Mouse (Mus musculus): ENCODE data around the gene Sox5. TPM values are rescaled to one million over a fixed set of nuclear protein-coding genes. Genes with fewer than 3 reads are reported as not detected.
"Not testable (repeated sequence)": the region's sequence is repeated elsewhere in the genome, so short reads cannot be mapped to it uniquely, and the experiment has no call there.

Gene Sox5
- polyA plus RNA-seq, 1 experiment from 2014 or later = 54.7 TPM

GRCm38 (mm10) chr6:144195934-144196333, 585.8 kb downstream of the Sox5 start:
- Histone ChIP-seq H3K4me2 (ENCODE audit: low read depth, severe bottlenecking) (no peak overlapping the region), H3K27me3 (ENCODE audit: control insufficient read depth, insufficient read depth, low read length) (no peaks in the 10 kb centered on the region), H3K9me3 (ENCODE audit: control insufficient read depth, low read length) (peaks cover 3% of the 10 kb centered on the region; the same call in 1 of the 2 replicates), H3K4me1 (ENCODE audit: control insufficient read depth, insufficient read depth, low read length) (no peaks in the 10 kb centered on the region), H3K36me3 (ENCODE audit: control insufficient read depth, insufficient read depth, low read length) (no peaks in the 10 kb centered on the region), H3K4me3 (ENCODE audit: low read depth, low read length) (no peak overlapping the region), H3K27ac (replicated peaks; ENCODE audit: low read depth, low read length) (no peak overlapping the region), H3K9ac (ENCODE audit: low read length) (no peak overlapping the region)
- ATAC-seq (ENCODE audit: insufficient number of reproducible peaks, low FRiP score, low TSS enrichment, low read depth) (no peak), DNase-seq (ENCODE audit: low spot score) (no peak)
- whole genome bisulfite sequencing = 90% methylated on average over 14 of the region's 14 CpGs

DNA sequence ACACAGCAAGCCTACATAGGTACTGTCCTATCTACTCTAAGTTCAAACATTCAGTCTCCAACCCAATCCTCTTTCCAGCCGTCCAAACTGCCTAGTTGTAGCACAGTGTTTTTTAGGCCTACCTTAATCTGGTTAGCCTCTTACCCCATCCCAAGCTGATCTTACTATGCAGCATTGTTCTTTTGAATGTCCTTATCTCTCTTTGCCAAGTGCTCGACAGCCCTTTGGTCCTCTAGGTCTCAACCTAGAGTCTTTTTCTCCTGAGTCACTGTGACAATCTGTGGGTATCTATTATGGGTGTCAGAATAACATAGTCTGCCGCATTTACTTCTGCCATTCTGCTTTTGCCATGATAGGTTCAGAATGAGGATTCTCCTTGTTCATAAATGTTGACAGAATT, 598.7 kb downstream of the Sox5 start:
- Histone ChIP-seq H3K4me3 (ENCODE audit: low read depth, low read length) (no peak overlapping the region), H3K4me1 (ENCODE audit: control insufficient read depth, insufficient read depth, low read length) (peaks cover 12% of the 10 kb centered on the region), H3K4me2 (ENCODE audit: low read depth, severe bottlenecking) (no peak overlapping the region), H3K27ac (replicated peaks; ENCODE audit: low read depth, low read length) (no peak overlapping the region), H3K9me3 (ENCODE audit: control insufficient read depth, low read length) (no peaks in the 10 kb centered on the region), H3K36me3 (ENCODE audit: control insufficient read depth, insufficient read depth, low read length) (no peaks in the 10 kb centered on the region), H3K9ac (ENCODE audit: low read length) (no peak overlapping the region), H3K27me3 (ENCODE audit: control insufficient read depth, insufficient read depth, low read length) (no peaks in the 10 kb centered on the region)
- ATAC-seq (ENCODE audit: insufficient number of reproducible peaks, low FRiP score, low TSS enrichment, low read depth) (no peak), DNase-seq (ENCODE audit: low spot score) (no peak)
- WGBS = 92% methylated on average over 3 of the region's 3 CpGs

GRCm38 (mm10) chr6:144182429-144182828, 599.3 kb downstream of the Sox5 start:
- H3K9ac ChIP-seq (ENCODE audit: low read length); ATAC-seq (ENCODE audit: insufficient number of reproducible peaks, low FRiP score, low TSS enrichment, low read depth); H3K9me3 ChIP-seq (ENCODE audit: control insufficient read depth, low read length); H3K27ac ChIP-seq (replicated peaks; ENCODE audit: low read depth, low read length); H3K36me3 ChIP-seq (ENCODE audit: control insufficient read depth, insufficient read depth, low read length); DNase-seq (ENCODE audit: low spot score); H3K4me2 ChIP-seq (ENCODE audit: low read depth, severe bottlenecking); H3K4me3 ChIP-seq (ENCODE audit: low read depth, low read length); H3K27me3 ChIP-seq (ENCODE audit: control insufficient read depth, insufficient read depth, low read length): not testable (repeated sequence)
- 92% methylated on average over 13 of the region's 13 CpGs for WGBS
- peaks cover 12% of the 10 kb centered on the region for H3K4me1 ChIP-seq (ENCODE audit: control insufficient read depth, insufficient read depth, low read length)

- no peaks in the 10 kb centered on the region for H3K27me3 ChIP-seq (ENCODE audit: control insufficient read depth, insufficient read depth, low read length)
- no peak overlapping the region for H3K4me3 ChIP-seq (ENCODE audit: low read depth, low read length)
- DNase-seq (ENCODE audit: low spot score) (peak; percentile 46), ATAC-seq (ENCODE audit: insufficient number of reproducible peaks, low FRiP score, low TSS enrichment, low read depth) (no peak)
- H3K9me3 ChIP-seq (ENCODE audit: control insufficient read depth, low read length) = no peaks in the 10 kb centered on the region
- H3K4me1 ChIP-seq (ENCODE audit: control insufficient read depth, insufficient read depth, low read length) = peaks cover 12% of the 10 kb centered on the region
- H3K9ac ChIP-seq (ENCODE audit: low read length) = peak overlapping the region; percentile 46; the same call in 1 of the 2 replicates
- 45% methylated on average over 12 of the region's 12 CpGs for WGBS
- H3K27ac ChIP-seq (replicated peaks; ENCODE audit: low read depth, low read length) = peak overlapping the region; percentile 63
- peak overlapping the region; percentile 18; the same call in 1 of the 2 replicates for H3K4me2 ChIP-seq (ENCODE audit: low read depth, severe bottlenecking)
- no peaks in the 10 kb centered on the region for H3K36me3 ChIP-seq (ENCODE audit: control insufficient read depth, insufficient read depth, low read length)
Measured at GRCm38 (mm10) chr6:144181083-144181866, 600.5 kb downstream of the Sox5 start.

GRCm38 (mm10) chr6:144179111-144179510, 602.7 kb downstream of the Sox5 start:
- H3K27ac ChIP-seq (replicated peaks; ENCODE audit: low read depth, low read length) = no peak overlapping the region
- no peak overlapping the region for H3K4me3 ChIP-seq (ENCODE audit: low read depth, low read length)
- no peak overlapping the region for H3K4me2 ChIP-seq (ENCODE audit: low read depth, severe bottlenecking)
- H3K9ac ChIP-seq (ENCODE audit: low read length) = no peak overlapping the region
- H3K36me3 ChIP-seq (ENCODE audit: control insufficient read depth, insufficient read depth, low read length) = no peaks in the 10 kb centered on the region
- WGBS = 38% methylated on average over 3 of the region's 3 CpGs
- DNase-seq (ENCODE audit: low spot score) = no peak
- no peak for ATAC-seq (ENCODE audit: insufficient number of reproducible peaks, low FRiP score, low TSS enrichment, low read depth)
- H3K27me3 ChIP-seq (ENCODE audit: control insufficient read depth, insufficient read depth, low read length) = no peaks in the 10 kb centered on the region
- H3K9me3 ChIP-seq (ENCODE audit: control insufficient read depth, low read length) = no peaks in the 10 kb centered on the region
- peaks cover 15% of the 10 kb centered on the region for H3K4me1 ChIP-seq (ENCODE audit: control insufficient read depth, insufficient read depth, low read length)

DNA sequence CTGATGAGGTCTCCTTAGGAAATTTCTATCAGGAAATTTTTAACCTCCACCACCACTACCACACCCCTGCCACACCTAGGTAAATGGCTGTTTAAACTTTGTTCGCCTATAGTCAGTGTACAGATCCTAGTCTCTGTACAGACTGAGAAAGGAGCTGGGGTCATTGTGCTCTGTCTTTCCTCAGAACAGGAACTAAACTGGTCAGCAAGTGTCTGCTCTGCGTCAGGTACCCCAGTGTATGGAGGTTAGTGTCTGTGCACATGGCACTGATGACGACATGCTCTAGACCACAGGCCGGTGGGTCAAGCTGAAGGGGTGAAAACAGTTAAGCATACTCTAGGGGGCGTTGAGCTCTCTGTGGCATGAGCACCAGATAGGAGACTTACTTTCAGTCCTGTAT, 605.1 kb downstream of the Sox5 start:
- ATAC-seq (ENCODE audit: insufficient number of reproducible peaks, low FRiP score, low TSS enrichment, low read depth) (no peak), DNase-seq (ENCODE audit: low spot score) (no peak)
- Histone ChIP-seq H3K9ac (ENCODE audit: low read length) (no peak overlapping the region), H3K4me1 (ENCODE audit: control insufficient read depth, insufficient read depth, low read length) (peaks cover 15% of the 10 kb centered on the region), H3K27me3 (ENCODE audit: control insufficient read depth, insufficient read depth, low read length) (no peaks in the 10 kb centered on the region), H3K9me3 (ENCODE audit: control insufficient read depth, low read length) (no peaks in the 10 kb centered on the region), H3K27ac (replicated peaks; ENCODE audit: low read depth, low read length) (no peak overlapping the region), H3K4me3 (ENCODE audit: low read depth, low read length) (no peak overlapping the region), H3K4me2 (ENCODE audit: low read depth, severe bottlenecking) (no peak overlapping the region), H3K36me3 (ENCODE audit: control insufficient read depth, insufficient read depth, low read length) (no peaks in the 10 kb centered on the region)
- WGBS = 87% methylated on average over 5 of the region's 5 CpGs

DNA sequence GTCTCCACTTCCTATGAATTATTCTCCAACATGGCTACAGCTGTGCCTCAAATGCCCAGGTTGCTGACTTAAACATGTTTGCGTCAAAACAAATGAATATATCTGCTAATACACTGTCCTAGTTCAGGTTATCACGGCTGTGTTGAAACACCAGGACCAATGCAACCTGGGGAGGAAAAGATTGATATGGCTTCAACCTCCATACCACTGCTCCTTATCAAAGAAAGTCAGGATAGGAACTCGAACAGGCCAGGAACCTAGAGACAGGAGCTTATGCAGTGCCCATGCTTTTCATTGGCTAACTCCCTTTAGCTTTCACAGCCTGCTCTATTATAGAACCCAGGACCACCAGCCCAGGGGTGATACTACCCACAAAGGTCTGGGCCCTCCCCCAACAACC, 606.2 kb downstream of the Sox5 start:
- Histone ChIP-seq H3K9ac (ENCODE audit: low read length) (no peak overlapping the region), H3K4me1 (ENCODE audit: control insufficient read depth, insufficient read depth, low read length) (peaks cover 8% of the 10 kb centered on the region), H3K4me2 (ENCODE audit: low read depth, severe bottlenecking) (no peak overlapping the region), H3K27ac (replicated peaks; ENCODE audit: low read depth, low read length) (no peak overlapping the region), H3K9me3 (ENCODE audit: control insufficient read depth, low read length) (no peaks in the 10 kb centered on the region), H3K36me3 (ENCODE audit: control insufficient read depth, insufficient read depth, low read length) (no peaks in the 10 kb centered on the region), H3K27me3 (ENCODE audit: control insufficient read depth, insufficient read depth, low read length) (no peaks in the 10 kb centered on the region), H3K4me3 (ENCODE audit: low read depth, low read length) (no peak overlapping the region)
- no peak for ATAC-seq (ENCODE audit: insufficient number of reproducible peaks, low FRiP score, low TSS enrichment, low read depth)
- no peak for DNase-seq (ENCODE audit: low spot score)
- WGBS = 92% methylated on average over 3 of the region's 3 CpGs

GRCm38 (mm10) chr6:144170541-144170940, 611.2 kb downstream of the Sox5 start:
- no peaks in the 10 kb centered on the region for H3K36me3 ChIP-seq (ENCODE audit: control insufficient read depth, insufficient read depth, low read length)
- peaks cover 13% of the 10 kb centered on the region for H3K4me1 ChIP-seq (ENCODE audit: control insufficient read depth, insufficient read depth, low read length)
- H3K4me3 ChIP-seq (ENCODE audit: low read depth, low read length) = no peak overlapping the region
- H3K4me2 ChIP-seq (ENCODE audit: low read depth, severe bottlenecking) = no peak overlapping the region
- DNase-seq (ENCODE audit: low spot score) = no peak
- WGBS = 88% methylated on average over 4 of the region's 4 CpGs
- no peak overlapping the region for H3K9ac ChIP-seq (ENCODE audit: low read length)
- no peak for ATAC-seq (ENCODE audit: insufficient number of reproducible peaks, low FRiP score, low TSS enrichment, low read depth)
- no peaks in the 10 kb centered on the region for H3K9me3 ChIP-seq (ENCODE audit: control insufficient read depth, low read length)
- H3K27me3 ChIP-seq (ENCODE audit: control insufficient read depth, insufficient read depth, low read length) = no peaks in the 10 kb centered on the region
- H3K27ac ChIP-seq (replicated peaks; ENCODE audit: low read depth, low read length) = no peak overlapping the region

GRCm38 (mm10) chr6:144169791-144170190, 612.0 kb downstream of the Sox5 start:
- no peaks in the 10 kb centered on the region for H3K36me3 ChIP-seq (ENCODE audit: control insufficient read depth, insufficient read depth, low read length)
- H3K4me1 ChIP-seq (ENCODE audit: control insufficient read depth, insufficient read depth, low read length) = peaks cover 14% of the 10 kb centered on the region
- ATAC-seq (ENCODE audit: insufficient number of reproducible peaks, low FRiP score, low TSS enrichment, low read depth) (no peak), DNase-seq (ENCODE audit: low spot score) (no peak)
- H3K27me3 ChIP-seq (ENCODE audit: control insufficient read depth, insufficient read depth, low read length) = no peaks in the 10 kb centered on the region
- no peak overlapping the region for H3K27ac ChIP-seq (replicated peaks; ENCODE audit: low read depth, low read length)
- H3K4me2 ChIP-seq (ENCODE audit: low read depth, severe bottlenecking) = no peak overlapping the region
- no peak overlapping the region for H3K9ac ChIP-seq (ENCODE audit: low read length)
- no peak overlapping the region for H3K4me3 ChIP-seq (ENCODE audit: low read depth, low read length)
- H3K9me3 ChIP-seq (ENCODE audit: control insufficient read depth, low read length) = no peaks in the 10 kb centered on the region
- WGBS = 45% methylated on average over 4 of the region's 4 CpGs

Data from limb, embryonic 11.5 days (tissue).